Comparison of ENCODE assay signal across 18 mouse cellular contexts in genomic region chr11:96223813-96224212, GRCm38 (mm10). TPM values are rescaled to one million over a fixed set of nuclear protein-coding genes. Genes with fewer than 3 reads are reported as not detected.
DNase-seq lines count a peak whose midpoint lies in the region; ATAC-seq and TF ChIP-seq lines count a peak whose summit lies in the region.
"Had no signal": no experiment of that assay in that cellular context is flagged by ENCODE, and none has a peak within 500 bp of the region (broad histone marks: within the 10 kb centered on the region; RNA-seq: fewer than 3 reads in every experiment).

No protein-coding gene starts in this region.

- H3K4me3 ChIP-seq in liver, adult 2 months (ENCODE audit: insufficient read depth, low read depth, low read length), result no peak overlapping the region
- no peak overlapping the region for H3K4me3 ChIP-seq in liver, embryonic 11.5 days (ENCODE audit: low read depth, low read length)
- H3K4me3 ChIP-seq: midbrain, embryonic 12.5 days had no signal

- peak; percentile 20 for DNase-seq in embryo, embryonic 10.5 days (ENCODE audit: low spot score)
- no peak for DNase-seq in embryo, embryonic 11 days
- DNase-seq in liver, adult 2 months (ENCODE audit: extremely low read depth, low read depth, low spot score), result no peak
- no peak for DNase-seq in liver, embryonic 11.5 days (ENCODE audit: low spot score)
- DNase-seq in 416B (ENCODE audit: low read depth), result peak; percentile 21
- DNase-seq in R1 (ENCODE audit: low read depth, low spot score), result peak; percentile 72
- DNase-seq in cerebellum, postnatal 4 days (ENCODE audit: low spot score in 2 of 2), result no peak
- DNase-seq: B cell, adult 2 months; cerebellum, adult 18-20 months; heart, postnatal 36 days; kidney, adult 18-20 months; lung, adult 2 months had no signal

- no peak for ATAC-seq in liver, embryonic 11.5 days (replicated peaks; ENCODE audit: low FRiP score)
- no peak for ATAC-seq in megakaryocyte-erythroid progenitor cell, adult 5-6 weeks (replicated peaks; ENCODE audit: low FRiP score, low TSS enrichment, poor library complexity, severe bottlenecking)

- H3K27ac ChIP-seq in liver, adult 2 months (replicated peaks; ENCODE audit: insufficient read depth, low read depth, low read length), result no peak overlapping the region
- no peak overlapping the region for H3K27ac ChIP-seq in liver, embryonic 11.5 days (ENCODE audit: low read depth, low read length)
- H3K27ac ChIP-seq: midbrain, embryonic 12.5 days had no signal

- no peak overlapping the region for H3K9ac ChIP-seq in liver, adult 2 months (ENCODE audit: low read depth, low read length)
- no peak overlapping the region for H3K9ac ChIP-seq in liver, embryonic 11.5 days (ENCODE audit: low read depth, low read length)
- H3K9ac ChIP-seq: midbrain, embryonic 12.5 days had no signal

- peak; percentile 19; the same call in 1 of the 2 replicates for TF ChIP-seq CTCF in liver, adult 2 months (IDR thresholded peaks at IDR 0.05; ENCODE audit: low read depth, low read length)

- WGBS in liver, adult 2 months, result 36% methylated on average over 2 of the region's 2 CpGs
- WGBS in liver, embryonic 11.5 days, result 30% methylated on average over 2 of the region's 2 CpGs

- no peaks in the 10 kb centered on the region for H3K79me2 ChIP-seq in liver, adult 2 months (ENCODE audit: control insufficient read depth, insufficient read depth, low read length)

- no peaks in the 10 kb centered on the region for H3K4me1 ChIP-seq in liver, adult 2 months (ENCODE audit: control insufficient read depth, insufficient read depth, low read length)
- H3K4me1 ChIP-seq in liver, embryonic 11.5 days (replicated peaks; ENCODE audit: control insufficient read depth, insufficient read depth, low read length), result no peaks in the 10 kb centered on the region
- H3K4me1 ChIP-seq: midbrain, embryonic 12.5 days had no signal

- H3K4me2 ChIP-seq in liver, embryonic 11.5 days, result no peak overlapping the region
- H3K4me2 ChIP-seq: midbrain, embryonic 12.5 days had no signal

- no peaks in the 10 kb centered on the region; the same call in 1 of the 2 replicates for H3K27me3 ChIP-seq in liver, adult 2 months (ENCODE audit: control insufficient read depth, insufficient read depth, low read length)
- H3K27me3 ChIP-seq in liver, embryonic 11.5 days (replicated peaks; ENCODE audit: control insufficient read depth, insufficient read depth, low read length), result no peaks in the 10 kb centered on the region; the same call in none of the 2 replicates

- no peaks in the 10 kb centered on the region for H3K36me3 ChIP-seq in liver, adult 2 months (ENCODE audit: control insufficient read depth, insufficient read depth, low read length)
- H3K36me3 ChIP-seq in liver, embryonic 11.5 days (ENCODE audit: control insufficient read depth, insufficient read depth, low read length), result no peaks in the 10 kb centered on the region
- H3K36me3 ChIP-seq: midbrain, embryonic 12.5 days had no signal

- no peak for TF ChIP-seq POLR2A in liver, adult 2 months (IDR thresholded peaks at IDR 0.05; ENCODE audit: extremely low read depth, insufficient read depth, low read length)

- no peaks in the 10 kb centered on the region for H3K9me3 ChIP-seq in liver, embryonic 11.5 days (ENCODE audit: control insufficient read depth, low read length)

RNA-seq across cellular contexts. Expression of gene Hoxb13, which starts 29.7 kb away (rescaled TPM):
- not detected in 2 replicates for total RNA-seq in liver, adult 2 months (2014; rRNA removed)
- polyA plus RNA-seq in liver, adult 2 months (2012; rRNA removed), result 0.05 TPM in 1 of 2 replicates, not detected in the other
- polyA plus RNA-seq in liver, embryonic 11.5 days (2014; fragmentation: Nextera tagmentation; extraction: Ambion mirVana), result not detected in 2 replicates
- not detected in 2 replicates for total RNA-seq in megakaryocyte-erythroid progenitor cell, adult 5-6 weeks (2014; fragmentation: Nextera tagmentation)
- total RNA-seq in megakaryocyte-erythroid progenitor cell, adult 5-6 weeks (2017), result not detected in 2 replicates
- total RNA-seq: adrenal gland, postnatal 36 days; heart, adult 8-10 months; heart, postnatal 36 days; left cerebral cortex, postnatal 14 days had no signal
- polyA plus RNA-seq: lung, adult 2 months; midbrain, embryonic 12.5 days; spleen, adult 2 months had no signal

RNA-seq across cellular contexts. Expression of gene Hoxb9, which starts 47.4 kb away (rescaled TPM):
- total RNA-seq in liver, adult 2 months (2014; rRNA removed), result 0.07 TPM in 1 of 2 replicates, not detected in the other
- polyA plus RNA-seq in liver, adult 2 months (2012; rRNA removed), result not detected in 2 replicates
- 0.26 and 0.49 TPM in 2 replicates for polyA plus RNA-seq in liver, embryonic 11.5 days (2014; fragmentation: Nextera tagmentation; extraction: Ambion mirVana)
- not detected in 2 replicates for total RNA-seq in megakaryocyte-erythroid progenitor cell, adult 5-6 weeks (2014; fragmentation: Nextera tagmentation)
- not detected in 2 replicates for total RNA-seq in megakaryocyte-erythroid progenitor cell, adult 5-6 weeks (2017)
- total RNA-seq: heart, adult 8-10 months; heart, postnatal 36 days; left cerebral cortex, postnatal 14 days had no signal
- polyA plus RNA-seq: lung, adult 2 months; midbrain, embryonic 12.5 days had no signal

RNA-seq across cellular contexts. Expression of gene Hoxb8, which starts 57.9 kb away (rescaled TPM):
- not detected in 2 replicates for total RNA-seq in liver, adult 2 months (2014; rRNA removed)
- 0.04 TPM in 1 of 2 replicates, not detected in the other for polyA plus RNA-seq in liver, adult 2 months (2012; rRNA removed)
- polyA plus RNA-seq in liver, embryonic 11.5 days (2014; fragmentation: Nextera tagmentation; extraction: Ambion mirVana), result 0.43 and 0.62 TPM in 2 replicates
- total RNA-seq in megakaryocyte-erythroid progenitor cell, adult 5-6 weeks (2014; fragmentation: Nextera tagmentation), result not detected in 2 replicates
- total RNA-seq in megakaryocyte-erythroid progenitor cell, adult 5-6 weeks (2017), result not detected in 2 replicates
- total RNA-seq: heart, adult 8-10 months; heart, postnatal 36 days; left cerebral cortex, postnatal 14 days had no signal
- polyA plus RNA-seq: midbrain, embryonic 12.5 days had no signal

Comparison
In these comparisons a context has a peak if more than half of its experiments do, and no peak if none do; other contexts are left out.
1. DNase-seq: peak in embryo, embryonic 10.5 days (single experiment), 416B (single experiment) and R1 (single experiment); none in embryo, embryonic 11 days (single experiment), liver, adult 2 months (single experiment), liver, embryonic 11.5 days (single experiment) and cerebellum, postnatal 4 days (0 of 2).